Mouse (Mus musculus): ENCODE measurements around the gene Sec14l5.

- TF ChIP-seq CTCF (IDR thresholded peaks at IDR 0.05; ENCODE audit: low read depth) (no peak), EP300 (optimal IDR thresholded peaks at IDR 0.05) (no peak)
These were observed 9.8 kb upstream of the Sec14l5 start for GRCm38 (mm10) chr16:5137006-5137540.

Data from stomach, postnatal 0 days (tissue).